Mouse (Mus musculus) ES-Bruce4 (cell line): ENCODE data around the gene Pbx1. TPM values are rescaled to one million over a fixed set of nuclear protein-coding genes. Genes with fewer than 3 reads are reported as not detected.

ENCODE experiments used
- H3K27ac ChIP-seq: 2 replicates; pipeline ENCODE4 v1.5.1; 2012; ENCODE audit warnings: low read length, inconsistent platforms; ENCODE audit not compliant: insufficient read depth
- H3K27me3 ChIP-seq: 2 replicates; pipeline ENCODE4 v1.6.1; 2012; ENCODE audit warnings: mild to moderate bottlenecking, low read length, inconsistent platforms; ENCODE audit not compliant: control insufficient read depth, poor library complexity, insufficient read depth, severe bottlenecking
- H3K36me3 ChIP-seq: 2 replicates; pipeline ENCODE4 v1.6.1; 2012; ENCODE audit warnings: inconsistent platforms, mild to moderate bottlenecking, low read length, moderate library complexity; ENCODE audit not compliant: control insufficient read depth, poor library complexity, insufficient read depth, severe bottlenecking
- H3K4me1 ChIP-seq: one replicate; pipeline ENCODE4 v1.8.1; 2011; ENCODE audit warnings: low read length; ENCODE audit not compliant: control insufficient read depth, insufficient read depth
- H3K4me3 ChIP-seq: 2 replicates; pipeline ENCODE4 v1.5.1; 2011; ENCODE audit warnings: low read depth, mild to moderate bottlenecking, low read length
- H3K9ac ChIP-seq: 2 replicates; pipeline ENCODE4 v1.6.1; 2012; ENCODE audit warnings: low read depth, mild to moderate bottlenecking, inconsistent platforms; ENCODE audit not compliant: poor library complexity, severe bottlenecking
- H3K9me3 ChIP-seq: replicated peaks from 2 replicates; pipeline ENCODE4 v1.6.1; 2012; ENCODE audit warnings: mild to moderate bottlenecking, low read length, inconsistent platforms; ENCODE audit not compliant: control insufficient read depth, poor library complexity, insufficient read depth, severe bottlenecking
- CTCF ChIP-seq: IDR thresholded peaks from one replicate; pipeline ENCODE4 v1.8.1; 2011; ENCODE audit warnings: low read depth, low read length
- EP300 ChIP-seq: IDR thresholded peaks from 2 replicates; pipeline ENCODE4 v1.6.1; 2011; ENCODE audit warnings: low read depth, low read length; ENCODE audit not compliant: insufficient read depth
- POLR2A ChIP-seq: IDR thresholded peaks from one replicate; pipeline ENCODE4 v1.8.1; 2011; ENCODE audit warnings: low read length; ENCODE audit not compliant: insufficient read depth
- polyA plus RNA-seq: library from polyadenylated mRNA; stranded (reverse); fragments of >200 nt; gene quantifications from 2 replicates; pipeline ENCODE4 v1.2.4, GENCODE M21; 2011; ENCODE audit warnings: low read depth; ENCODE audit not compliant: missing spikeins, insufficient read depth, insufficient read length

Pbx1 gene
- polyA plus RNA-seq, 1 experiment: 28.0 TPM

DNA sequence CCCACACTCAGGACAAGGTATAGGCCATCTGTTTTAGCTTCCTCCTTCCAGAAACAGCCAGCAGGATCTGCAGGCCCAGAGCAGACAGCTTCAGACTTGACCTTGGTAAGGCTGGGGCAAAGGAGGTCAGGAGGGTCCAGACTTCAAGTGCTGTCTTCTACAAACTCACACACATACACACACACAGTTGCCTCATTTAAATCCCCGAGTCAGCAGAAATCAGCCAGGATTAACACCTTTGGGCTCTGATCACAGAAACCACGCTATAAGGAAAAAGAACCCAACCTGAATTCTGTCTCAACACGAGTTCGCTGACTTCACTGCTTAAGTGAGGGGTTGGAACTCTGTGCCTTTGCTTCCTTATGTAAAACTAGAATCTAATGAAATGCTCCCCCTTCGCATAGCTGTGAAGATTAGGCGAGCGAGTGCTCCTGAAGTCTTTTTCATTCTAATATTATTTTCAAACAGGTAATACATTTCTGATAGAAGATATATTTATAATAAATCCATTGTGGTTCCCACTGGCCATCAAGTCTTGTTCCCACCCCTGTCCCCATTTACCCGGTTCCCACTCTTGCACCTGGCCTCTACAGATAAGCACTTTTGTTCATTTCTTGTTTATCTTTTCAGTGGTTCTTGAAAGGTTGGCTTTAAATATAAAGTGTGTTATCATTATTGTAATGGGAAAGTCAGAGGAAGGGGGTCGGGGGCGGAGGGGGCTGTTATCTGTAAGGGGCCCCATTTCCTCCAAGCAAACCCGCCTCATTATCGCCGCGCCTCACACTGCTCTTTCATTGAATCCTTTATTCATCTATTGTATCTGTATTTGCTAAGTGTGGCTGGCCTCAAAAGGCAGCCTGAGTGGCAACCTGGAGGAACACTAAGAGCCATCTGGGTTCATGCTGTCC is 124.5 kb downstream of the Pbx1 start:
- no peaks in the 10 kb centered on the region for H3K36me3 ChIP-seq
- H3K27me3 ChIP-seq: no peaks in the 10 kb centered on the region
- H3K4me1 ChIP-seq: no peaks in the 10 kb centered on the region
- no peaks in the 10 kb centered on the region for H3K9me3 ChIP-seq
- H3K27ac ChIP-seq: no peak overlapping the region
- no peak overlapping the region for H3K4me3 ChIP-seq
- no peak overlapping the region for H3K9ac ChIP-seq
- TF ChIP-seq CTCF (no peak), EP300 (no peak), POLR2A (no peak)

DNA sequence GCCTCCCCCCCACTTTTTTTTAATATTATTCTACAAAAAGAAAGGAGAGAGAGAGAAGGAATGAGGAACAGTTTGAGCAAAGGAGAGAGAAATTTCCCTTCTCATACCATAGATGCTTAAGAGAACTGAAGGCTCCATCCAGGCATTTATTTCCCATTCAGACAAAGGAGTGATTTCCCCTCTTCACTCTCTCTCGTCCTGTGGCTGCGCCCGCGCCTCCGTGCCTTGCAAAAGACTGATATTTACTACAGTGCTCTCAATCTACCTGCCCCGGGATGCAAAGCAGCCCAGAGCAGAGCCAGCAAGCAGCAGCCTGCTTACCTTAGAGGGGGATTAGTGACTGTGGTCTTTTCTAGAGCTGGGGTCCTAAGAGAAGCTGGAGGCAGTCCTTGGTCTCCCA is 131.6 kb downstream of the Pbx1 start:
- H3K9me3 ChIP-seq: no peaks in the 10 kb centered on the region
- H3K27ac ChIP-seq: no peak overlapping the region
- no peak overlapping the region for H3K9ac ChIP-seq
- H3K36me3 ChIP-seq: no peaks in the 10 kb centered on the region
- no peak for TF ChIP-seq CTCF
- no peak for TF ChIP-seq POLR2A
- no peak for TF ChIP-seq EP300
- H3K4me1 ChIP-seq: no peaks in the 10 kb centered on the region
- H3K4me3 ChIP-seq: no peak overlapping the region
- H3K27me3 ChIP-seq: no peaks in the 10 kb centered on the region

DNA sequence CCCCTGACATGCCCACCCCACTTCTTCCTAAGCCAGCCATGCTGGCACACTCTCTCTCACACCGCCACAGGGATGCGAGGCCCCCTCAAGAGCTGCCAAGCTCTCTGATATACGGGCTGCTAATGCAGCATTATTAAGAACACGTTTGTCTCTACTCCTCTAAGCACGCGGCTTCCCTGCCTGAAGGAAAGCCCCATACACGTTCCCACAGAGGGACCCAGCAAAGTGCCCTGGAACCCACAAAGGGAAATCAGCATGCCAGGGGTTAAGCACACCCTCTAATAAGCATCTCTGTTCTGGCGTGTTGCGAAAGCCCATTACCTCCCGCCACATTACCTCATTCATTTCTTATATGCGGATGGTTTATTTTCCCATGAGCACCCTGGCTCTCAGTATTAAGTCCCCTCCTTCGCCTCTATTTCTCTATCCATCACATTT is 132.1 kb downstream of the Pbx1 start:
- no peak overlapping the region for H3K4me3 ChIP-seq
- H3K36me3 ChIP-seq: no peaks in the 10 kb centered on the region
- no peak overlapping the region for H3K27ac ChIP-seq
- H3K27me3 ChIP-seq: no peaks in the 10 kb centered on the region
- no peak for TF ChIP-seq EP300
- no peaks in the 10 kb centered on the region for H3K4me1 ChIP-seq
- no peak overlapping the region for H3K9ac ChIP-seq
- no peaks in the 10 kb centered on the region for H3K9me3 ChIP-seq

DNA sequence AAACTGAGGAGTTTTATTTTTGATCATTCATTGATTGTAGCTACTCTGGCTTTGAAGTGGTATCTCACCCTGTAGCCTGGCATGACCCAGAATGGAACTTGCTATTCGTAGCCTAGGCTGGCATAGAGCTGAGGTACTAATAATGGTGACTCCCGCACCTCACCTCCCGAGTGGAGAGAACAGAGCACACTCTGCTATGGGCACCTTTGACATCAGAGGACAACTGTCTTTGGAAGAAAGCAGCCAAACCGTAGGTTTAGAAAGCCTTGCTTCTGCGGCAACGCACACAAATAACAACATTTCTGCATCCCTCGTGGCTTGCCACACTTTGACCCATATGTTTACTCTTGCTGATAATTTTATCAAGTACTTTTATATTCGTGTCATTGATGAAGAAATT is 132.9 kb downstream of the Pbx1 start:
- TF ChIP-seq POLR2A: no peak
- no peak for TF ChIP-seq EP300
- no peak for TF ChIP-seq CTCF
- no peaks in the 10 kb centered on the region for H3K9me3 ChIP-seq
- H3K27ac ChIP-seq: no peak overlapping the region
- H3K4me1 ChIP-seq: no peaks in the 10 kb centered on the region
- H3K27me3 ChIP-seq: no peaks in the 10 kb centered on the region
- no peak overlapping the region for H3K4me3 ChIP-seq
- H3K36me3 ChIP-seq: no peaks in the 10 kb centered on the region
- H3K9ac ChIP-seq: no peak overlapping the region

DNA sequence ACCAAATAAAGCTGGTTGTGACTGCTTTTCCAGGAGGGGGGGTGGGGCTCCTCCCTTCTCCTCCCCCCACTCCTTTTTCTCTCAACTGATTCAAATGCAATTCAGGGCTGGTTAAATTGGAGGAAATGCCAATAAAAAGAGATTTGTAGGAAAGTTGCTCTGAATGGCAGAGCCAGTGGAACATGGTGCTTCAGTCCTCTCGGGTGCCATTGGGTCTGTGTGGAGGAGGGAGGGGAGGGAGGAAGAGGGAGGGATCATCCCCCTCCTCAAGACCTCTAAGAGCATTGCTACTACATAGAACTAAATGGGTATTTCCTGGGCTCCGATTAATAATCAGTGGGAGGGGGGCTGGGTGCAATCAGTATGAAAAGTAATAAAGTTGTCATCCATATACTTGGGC is 135.8 kb downstream of the Pbx1 start:
- Histone ChIP-seq H3K27me3 (no peaks in the 10 kb centered on the region), H3K36me3 (no peaks in the 10 kb centered on the region), H3K9ac (no peak overlapping the region), H3K9me3 (no peaks in the 10 kb centered on the region), H3K4me1 (no peaks in the 10 kb centered on the region), H3K4me3 (no peak overlapping the region), H3K27ac (no peak overlapping the region)
- TF ChIP-seq CTCF: no peak
- no peak for TF ChIP-seq POLR2A

DNA sequence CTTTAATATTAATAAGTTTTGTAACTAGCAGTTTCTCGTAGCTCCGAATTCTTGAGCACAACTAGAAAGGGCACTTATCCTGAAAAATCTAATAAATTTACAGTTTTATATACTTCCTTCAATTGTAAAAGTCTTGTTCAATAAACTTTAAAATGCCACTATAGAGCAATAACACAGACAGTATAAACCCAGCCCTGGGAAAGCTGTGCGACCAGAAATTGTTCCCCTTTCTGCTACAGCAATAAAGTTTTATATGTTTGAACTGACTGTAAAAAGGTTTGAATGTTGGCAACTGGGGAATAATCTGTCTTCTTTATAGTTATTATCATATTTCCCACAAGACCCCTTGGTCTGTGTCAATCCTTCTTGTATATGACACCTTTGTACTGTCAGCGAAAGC is 136.3 kb downstream of the Pbx1 start:
- Histone ChIP-seq H3K36me3 (no peaks in the 10 kb centered on the region), H3K27me3 (no peaks in the 10 kb centered on the region), H3K27ac (no peak overlapping the region), H3K4me1 (no peaks in the 10 kb centered on the region), H3K9ac (no peak overlapping the region), H3K4me3 (no peak overlapping the region), H3K9me3 (no peaks in the 10 kb centered on the region)
- TF ChIP-seq EP300: no peak
- no peak for TF ChIP-seq CTCF
- no peak for TF ChIP-seq POLR2A
